Mouse (Mus musculus) monocyte, adult 5-6 weeks (primary cell): ENCODE results near the gene Prkce. TPM values are rescaled to one million over a fixed set of nuclear protein-coding genes. Genes with fewer than 3 reads are reported as not detected.
A peak's percentile ranks its signal among the peaks of the same experiment; 100 is the strongest.

Source experiments
- ATAC-seq: fragments of 153-309, 156-312 bp; replicated peaks from 2 replicates; pipeline ENCODE4 v1.8.0; 2017; ENCODE audit warnings: mild to moderate bottlenecking; ENCODE audit not compliant: low TSS enrichment, insufficient number of reproducible peaks, severe bottlenecking, poor library complexity, low FRiP score
- total RNA-seq: library from RNA; stranded (forward); fragments of 200-1000, 200-491, 200-594 nt; gene quantifications from 3 replicates; pipeline ENCODE4 v1.2.3, GENCODE M21; 2017

Prkce gene
- total RNA-seq, 1 experiment from 2014 or later, result 21.1 TPM

GRCm38 (mm10) chr17:86315874-86316273 lies 148.3 kb downstream of the Prkce start:
- no peak for ATAC-seq

- ATAC-seq, result no peak
Measured at GRCm38 (mm10) chr17:86316771-86317170, 149.2 kb downstream of the Prkce start.

- ATAC-seq, result no peak
Measured at GRCm38 (mm10) chr17:86317197-86317596, 149.6 kb downstream of the Prkce start.

- ATAC-seq, result no peak
Measured at GRCm38 (mm10) chr17:86319967-86320602, 152.5 kb downstream of the Prkce start.

- ATAC-seq, result peak; percentile 70
Measured at GRCm38 (mm10) chr17:86322840-86323239, 155.3 kb downstream of the Prkce start.

- peak; percentile 40 for ATAC-seq
Measured at GRCm38 (mm10) chr17:86323310-86323709, 155.7 kb downstream of the Prkce start.

- ATAC-seq, result no peak
Measured at GRCm38 (mm10) chr17:86323909-86324686, 156.5 kb downstream of the Prkce start.

DNA sequence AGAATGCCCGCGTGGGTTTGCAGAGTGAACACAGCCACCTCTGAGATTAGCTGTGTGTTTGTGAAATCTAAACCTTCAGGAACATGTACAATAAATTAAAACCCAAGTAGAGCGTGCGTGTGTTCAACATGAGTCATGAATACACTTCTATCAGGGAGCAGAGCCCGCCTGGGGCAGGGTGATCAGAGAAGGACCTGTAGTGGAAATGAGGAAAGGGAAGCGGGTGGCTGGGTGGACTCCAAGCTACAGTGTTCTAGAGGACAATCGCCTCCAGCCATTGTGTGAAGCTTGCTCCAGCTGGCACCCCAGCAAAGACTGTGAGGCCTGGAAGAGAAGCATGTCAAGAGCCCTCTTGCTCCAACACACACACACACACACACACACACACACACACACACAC lies 157.2 kb downstream of the Prkce start:
- ATAC-seq, result no peak

GRCm38 (mm10) chr17:86325317-86325716 lies 157.7 kb downstream of the Prkce start:
- no peak for ATAC-seq

- no peak for ATAC-seq
Measured at GRCm38 (mm10) chr17:86327958-86328357, 160.4 kb downstream of the Prkce start.

GRCm38 (mm10) chr17:86329273-86330075 lies 161.9 kb downstream of the Prkce start:
- ATAC-seq, result no peak

DNA sequence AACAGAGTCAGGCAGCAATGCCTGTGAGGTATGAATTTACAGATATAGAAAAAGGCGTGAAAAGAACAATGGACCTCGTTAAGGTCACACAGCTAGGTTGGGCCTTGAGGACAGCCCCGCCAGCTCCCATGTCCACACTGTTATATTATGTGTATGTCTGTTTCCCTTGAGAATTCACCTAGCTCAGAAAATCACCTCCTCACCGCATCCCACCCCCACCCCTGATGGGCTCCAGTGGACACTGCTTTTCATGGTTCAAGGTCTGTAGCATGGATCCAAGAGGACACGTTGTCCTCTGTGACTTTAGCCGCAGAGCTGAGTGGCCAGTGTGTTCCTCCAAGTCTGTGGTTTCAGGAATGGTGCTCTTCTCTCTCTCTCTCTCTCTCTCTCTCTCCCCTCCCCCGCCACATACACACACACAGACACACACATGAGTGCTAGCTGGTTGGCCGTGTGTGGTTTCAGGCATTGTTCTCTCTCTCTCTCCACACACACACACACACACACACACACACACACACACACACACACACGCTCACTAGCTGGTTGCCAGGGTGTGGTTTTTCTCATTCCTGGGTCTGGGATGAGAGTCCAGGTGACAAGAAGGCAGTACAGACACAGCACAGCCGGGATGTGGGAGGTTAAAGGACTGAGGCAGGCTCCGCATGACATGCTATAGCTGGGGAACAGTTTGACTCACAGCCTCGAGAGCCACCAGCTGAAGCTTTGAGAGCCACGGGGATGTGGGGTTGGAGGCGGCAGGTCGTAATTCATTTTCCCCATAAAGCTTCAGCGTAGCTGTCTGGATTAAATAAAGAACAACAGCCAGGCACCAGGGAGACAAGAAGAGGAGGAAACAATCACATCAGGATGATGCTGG lies 162.7 kb downstream of the Prkce start:
- no peak for ATAC-seq

- ATAC-seq, result no peak
Measured at GRCm38 (mm10) chr17:86331835-86332234, 164.2 kb downstream of the Prkce start.

DNA sequence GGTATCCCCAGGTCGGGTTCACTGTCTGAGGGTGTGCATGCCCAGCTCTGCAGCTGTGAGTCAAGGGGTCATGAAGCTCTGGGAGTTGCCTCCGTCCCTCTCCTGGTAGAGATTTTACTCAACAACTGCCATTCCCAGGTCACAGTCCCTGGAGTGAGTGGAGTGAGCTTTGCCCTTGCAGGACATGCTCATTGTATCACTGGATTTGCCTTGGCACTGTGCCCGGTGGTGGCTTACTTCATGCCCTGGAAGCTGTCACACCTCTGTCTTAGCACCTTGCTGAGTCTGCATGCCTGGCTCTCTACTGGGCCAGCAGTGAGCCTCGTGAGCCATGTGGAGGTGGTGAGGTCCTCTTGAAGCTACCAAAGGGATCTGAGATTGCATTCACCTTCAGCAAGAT lies 167.4 kb downstream of the Prkce start:
- ATAC-seq, result no peak

GRCm38 (mm10) chr17:86336652-86337073 lies 169.1 kb downstream of the Prkce start:
- ATAC-seq, result 0 out of 2 replicates have a peak, but pooled peaks have one; percentile 3

GRCm38 (mm10) chr17:86337076-86337475 lies 169.5 kb downstream of the Prkce start:
- peak; percentile 96 for ATAC-seq

GRCm38 (mm10) chr17:86338328-86338727 lies 170.7 kb downstream of the Prkce start:
- ATAC-seq, result no peak

DNA sequence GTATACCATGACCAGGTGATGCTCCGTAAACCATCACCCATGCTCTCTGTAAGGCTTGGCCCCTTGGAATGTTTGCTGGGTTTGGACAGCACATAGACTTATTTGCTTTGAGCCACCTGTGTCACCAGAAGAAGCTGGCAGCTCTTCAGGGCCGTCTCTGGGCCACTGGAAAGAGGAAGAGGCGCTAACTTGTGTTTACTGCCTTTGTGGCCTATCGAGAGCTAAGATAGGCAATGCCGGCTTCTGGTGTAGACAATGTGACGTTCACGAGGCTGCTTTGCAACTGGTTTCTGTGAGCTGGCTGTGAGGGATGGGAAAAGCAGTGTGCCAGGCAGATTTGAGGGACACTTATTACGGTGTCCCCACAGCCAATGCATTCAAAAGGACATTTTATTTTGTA lies 176.4 kb downstream of the Prkce start:
- peak; percentile 74; the same call in 1 of the 2 replicates for ATAC-seq
